Mouse (Mus musculus) liver, adult 2 months (tissue): Measurements from ENCODE around the gene Snx1. TPM values are rescaled to one million over a fixed set of nuclear protein-coding genes. Genes with fewer than 3 reads are reported as not detected.

Source experiments
- DNase-seq: peaks from one replicate; pipeline ENCODE4 v3.0.0-alpha.2; 2011; ENCODE audit warnings: low read depth, low spot score; ENCODE audit errors: extremely low read depth
- H3K27ac ChIP-seq: fragments of 200-500 bp; replicated peaks from 2 replicates; pipeline ENCODE4 v1.5.1; 2012; ENCODE audit warnings: low read depth, mild to moderate bottlenecking, control low read depth, inconsistent platforms, low read length; ENCODE audit not compliant: insufficient read depth
- H3K27me3 ChIP-seq: fragments of 200-500 bp; 2 replicates; pipeline ENCODE4 v1.6.1; 2012; ENCODE audit warnings: mild to moderate bottlenecking, moderate library complexity, low read length, inconsistent platforms; ENCODE audit not compliant: control insufficient read depth, insufficient read depth
- H3K36me3 ChIP-seq: fragments of 200-500 bp; 2 replicates; pipeline ENCODE4 v1.6.1; 2012; ENCODE audit warnings: low read length, inconsistent platforms; ENCODE audit not compliant: control insufficient read depth, insufficient read depth
- H3K4me1 ChIP-seq: fragments of 200-500 bp; 2 replicates; pipeline ENCODE4 v1.6.1; 2011; ENCODE audit warnings: low read length; ENCODE audit not compliant: control insufficient read depth, insufficient read depth
- H3K4me3 ChIP-seq: fragments of 200-500 bp; 2 replicates; pipeline ENCODE4 v1.5.1; 2011; ENCODE audit warnings: low read depth, mild to moderate bottlenecking, control low read depth, low read length, moderate library complexity; ENCODE audit not compliant: insufficient read depth
- H3K79me2 ChIP-seq: fragments of 200-500 bp; 2 replicates; pipeline ENCODE4 v1.6.1; 2012; ENCODE audit warnings: inconsistent platforms, mild to moderate bottlenecking, low read length, moderate library complexity; ENCODE audit not compliant: control insufficient read depth, insufficient read depth
- H3K9ac ChIP-seq: fragments of 200-500 bp; 2 replicates; pipeline ENCODE4 v1.6.1; 2012; ENCODE audit warnings: low read depth, mild to moderate bottlenecking, control low read depth, inconsistent platforms, low read length
- CTCF ChIP-seq: fragments of 200-500 bp; IDR thresholded peaks from 2 replicates; pipeline ENCODE4 v1.5.1; 2011; ENCODE audit warnings: low read depth, low read length, control low read depth
- POLR2A ChIP-seq: fragments of 200-500 bp; IDR thresholded peaks from 2 replicates; pipeline ENCODE4 v1.6.1; 2011; ENCODE audit warnings: low read length, control low read depth; ENCODE audit not compliant: insufficient read depth; ENCODE audit errors: extremely low read depth
- WGBS: fragments of 180-500 bp; shearing (Covaris S2); methylation state at CpG from one replicate; pipeline ENCODE4 v1.1.7; 2018; 5-methylcytosine and 5-hydroxymethylcytosine counted together
- polyA plus RNA-seq: library from polyadenylated mRNA; depleted of rRNA; stranded (reverse); fragments of >200 nt; gene quantifications from 2 replicates; pipeline ENCODE4 v1.2.3, GENCODE M21; 2012
- total RNA-seq: library from RNA; depleted of rRNA; stranded (reverse); fragments of >200 nt; gene quantifications from 2 replicates; pipeline ENCODE4 v1.2.3, GENCODE M21; 2014

Gene Snx1
- total and polyA plus RNA-seq, 2 experiments: 11.9 to 22.1 TPM

DNA sequence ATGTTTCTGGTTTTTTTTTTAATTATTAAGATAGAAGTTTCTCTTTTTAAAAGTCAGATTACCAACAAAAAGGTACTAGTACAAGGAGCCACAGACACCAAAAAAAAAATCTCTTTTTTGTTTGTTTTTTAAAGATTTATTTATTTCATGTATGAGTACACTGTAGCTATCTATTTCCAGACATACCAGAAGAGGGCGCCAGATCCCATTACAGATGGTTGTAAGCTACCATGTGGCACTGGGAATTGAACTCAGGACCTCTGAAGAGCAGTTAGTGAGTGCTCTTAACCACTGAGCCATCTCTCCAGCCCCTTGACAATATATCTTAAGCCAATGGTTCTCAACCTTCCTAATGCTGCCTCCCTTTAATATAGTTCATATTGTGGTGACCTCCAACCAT, 72.8 kb downstream of the Snx1 start:
- H3K79me2 ChIP-seq: no peaks in the 10 kb centered on the region
- H3K9ac ChIP-seq: no peak overlapping the region
- H3K4me1 ChIP-seq: no peaks in the 10 kb centered on the region
- no peak overlapping the region for H3K4me3 ChIP-seq
- 71% methylated on average over 1 of the region's 1 CpGs for WGBS
- TF ChIP-seq CTCF (no peak), POLR2A (no peak)
- DNase-seq: no peak
- no peak overlapping the region for H3K27ac ChIP-seq
- H3K27me3 ChIP-seq: no peaks in the 10 kb centered on the region
- no peaks in the 10 kb centered on the region for H3K36me3 ChIP-seq

DNA sequence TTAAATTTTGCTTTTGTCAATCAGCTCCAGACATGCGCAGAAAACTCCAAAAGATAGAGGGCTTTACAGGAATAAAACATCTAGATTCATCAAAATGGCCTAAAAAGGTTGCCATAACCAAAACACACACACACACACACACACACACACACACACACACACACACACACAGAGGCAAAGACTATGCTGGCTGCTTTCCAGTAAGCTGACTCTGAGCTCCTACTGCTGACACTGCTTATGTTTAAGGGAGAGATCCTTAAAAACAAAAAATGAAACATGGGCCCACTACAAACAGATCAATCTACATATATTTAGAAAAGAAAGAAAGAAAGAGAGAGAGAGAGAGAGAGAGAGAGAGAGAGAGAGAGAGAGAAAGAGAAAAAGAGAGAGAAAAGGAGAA, 73.7 kb downstream of the Snx1 start:
- peak; percentile 36 for DNase-seq
- TF ChIP-seq POLR2A: no peak
- Histone ChIP-seq H3K4me3 (no peak overlapping the region), H3K4me1 (no peaks in the 10 kb centered on the region), H3K79me2 (no peaks in the 10 kb centered on the region), H3K9ac (no peak overlapping the region), H3K27ac (no peak overlapping the region), H3K27me3 (no peaks in the 10 kb centered on the region), H3K36me3 (no peaks in the 10 kb centered on the region)
- 89% methylated on average over 1 of the region's 1 CpGs for WGBS

DNA sequence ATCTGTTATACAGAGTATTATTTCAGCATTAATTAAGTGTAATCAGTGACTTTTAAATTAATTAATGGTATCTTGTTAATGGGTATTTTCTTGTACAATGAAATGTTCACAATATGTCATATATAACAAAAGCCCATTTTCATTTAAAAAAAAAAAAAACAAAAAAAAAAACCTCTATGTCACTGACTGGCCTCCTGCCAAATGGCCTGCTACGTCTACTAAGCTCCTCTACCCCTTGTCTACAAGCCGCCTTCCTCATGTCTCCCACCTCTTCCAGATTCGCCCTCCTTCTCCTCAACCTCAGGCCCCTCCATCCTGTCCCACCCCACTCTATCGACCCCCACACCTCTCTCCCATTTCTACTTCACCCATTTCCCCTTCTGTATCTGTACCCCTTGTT, 74.9 kb downstream of the Snx1 start:
- Histone ChIP-seq H3K79me2 (no peaks in the 10 kb centered on the region), H3K4me1 (no peaks in the 10 kb centered on the region), H3K36me3 (no peaks in the 10 kb centered on the region), H3K4me3 (no peak overlapping the region), H3K27ac (no peak overlapping the region), H3K27me3 (no peaks in the 10 kb centered on the region), H3K9ac (no peak overlapping the region)
- WGBS: 76% methylated on average over 4 of the region's 4 CpGs
- TF ChIP-seq POLR2A: no peak
- TF ChIP-seq CTCF: no peak
- DNase-seq: no peak

DNA sequence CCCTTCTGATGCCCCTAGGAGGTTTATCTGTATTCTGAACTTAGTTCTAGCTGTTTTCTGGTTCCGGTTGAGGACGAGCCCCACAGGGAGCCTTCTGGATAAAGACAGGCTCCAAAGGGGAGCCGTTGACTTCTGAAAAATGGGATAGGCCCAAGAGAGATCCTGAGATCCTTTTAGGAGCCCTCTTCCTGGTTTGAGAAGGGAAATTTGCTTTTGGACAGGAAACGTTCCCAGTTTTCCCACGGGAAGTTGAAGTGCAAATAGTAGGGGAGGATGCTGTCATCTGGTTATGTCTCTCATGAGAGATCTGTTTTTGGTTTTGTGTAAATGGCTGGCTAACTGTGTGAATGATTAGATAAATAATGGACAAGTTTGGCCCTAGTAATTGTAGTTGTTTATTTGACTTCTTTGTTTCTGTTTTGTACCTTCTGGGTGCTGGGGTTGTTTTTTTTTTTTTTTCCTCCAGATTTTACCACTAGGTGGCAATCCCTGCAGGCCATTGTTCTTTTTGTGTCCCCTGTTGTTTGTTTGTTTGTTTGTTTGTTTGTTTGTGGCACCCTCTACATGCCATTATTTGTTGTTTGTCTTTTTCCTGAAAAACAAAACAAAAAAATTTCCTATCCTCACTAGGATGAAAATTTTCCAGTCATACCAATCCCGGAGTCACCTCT, 76.3 kb downstream of the Snx1 start:
- H3K4me3 ChIP-seq: no peak overlapping the region
- H3K27me3 ChIP-seq: no peaks in the 10 kb centered on the region
- DNase-seq: no peak
- 82% methylated on average over 6 of the region's 6 CpGs for WGBS
- H3K9ac ChIP-seq: no peak overlapping the region
- H3K79me2 ChIP-seq: no peaks in the 10 kb centered on the region
- no peaks in the 10 kb centered on the region for H3K4me1 ChIP-seq
- no peak for TF ChIP-seq POLR2A
- no peaks in the 10 kb centered on the region for H3K36me3 ChIP-seq
- no peak overlapping the region for H3K27ac ChIP-seq

DNA sequence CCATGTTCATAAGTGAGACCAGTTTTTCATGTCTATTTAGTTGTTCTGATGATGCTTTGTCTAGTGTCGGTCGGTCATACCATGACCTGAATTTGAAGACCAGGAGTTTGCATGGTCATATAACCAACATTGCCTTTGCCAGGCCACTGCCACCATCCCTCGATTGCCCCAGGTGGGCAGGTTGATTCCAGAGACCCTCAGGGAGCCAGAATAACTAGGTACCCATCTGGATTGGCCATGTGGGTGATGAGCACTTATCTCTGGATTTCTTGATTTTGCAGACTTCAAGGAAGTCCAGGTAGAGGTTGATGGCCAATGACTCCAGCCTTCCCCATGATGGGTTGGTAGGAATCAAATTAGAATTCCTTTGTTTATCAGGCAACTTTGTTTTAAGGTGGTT, 83.1 kb downstream of the Snx1 start:
- TF ChIP-seq CTCF: no peak
- no peak for TF ChIP-seq POLR2A
- Histone ChIP-seq H3K27me3 (no peaks in the 10 kb centered on the region), H3K27ac (no peak overlapping the region), H3K9ac (no peak overlapping the region), H3K4me1 (no peaks in the 10 kb centered on the region), H3K36me3 (no peaks in the 10 kb centered on the region; the same call in 1 of the 2 replicates), H3K4me3 (no peak overlapping the region), H3K79me2 (no peaks in the 10 kb centered on the region)
- 96% methylated on average over 3 of the region's 3 CpGs for WGBS
- no peak for DNase-seq

DNA sequence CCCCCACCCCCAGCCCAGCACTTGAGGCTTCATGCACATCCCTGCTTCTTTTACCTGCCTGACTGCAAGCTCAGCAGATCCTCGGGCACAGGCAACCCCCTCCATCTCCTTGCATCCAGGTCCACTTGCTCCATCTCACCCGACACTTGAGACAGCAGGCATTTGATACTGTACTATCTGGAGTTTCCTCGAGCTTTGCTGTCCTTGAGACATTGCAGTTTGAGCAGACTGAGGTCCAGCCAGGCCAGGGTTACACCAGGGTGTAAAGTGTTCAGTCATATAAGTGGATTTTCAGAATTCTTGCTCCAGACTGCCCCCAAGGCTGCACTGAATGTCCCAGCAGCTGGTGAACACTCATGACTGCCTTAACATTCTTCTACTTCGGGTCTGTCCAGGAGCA, 84.1 kb downstream of the Snx1 start:
- Histone ChIP-seq H3K4me1 (no peaks in the 10 kb centered on the region), H3K27ac (no peak overlapping the region), H3K9ac (no peak overlapping the region), H3K4me3 (no peak overlapping the region), H3K79me2 (no peaks in the 10 kb centered on the region), H3K36me3 (no peaks in the 10 kb centered on the region; the same call in 1 of the 2 replicates), H3K27me3 (no peaks in the 10 kb centered on the region)
- 92% methylated on average over 4 of the region's 4 CpGs for WGBS
- no peak for DNase-seq
- TF ChIP-seq POLR2A (no peak), CTCF (no peak)
